Mouse (Mus musculus) embryonic facial prominence, embryonic 15.5 days (tissue): ENCODE data around the gene Pdcd11. TPM values are rescaled to one million over a fixed set of nuclear protein-coding genes. Genes with fewer than 3 reads are reported as not detected.

Experiments
- ATAC-seq: fragments of 200-750 bp; cut with Nextera tagmentation; 2 replicates; pipeline ENCODE4 v1.8.0; 2017; ENCODE audit warnings: low read depth, moderate TSS enrichment; ENCODE audit not compliant: insufficient number of reproducible peaks, low FRiP score, low TSS enrichment
- H3K27ac ChIP-seq: fragments of 300-500 bp; sonication (generic); replicated peaks from 2 replicates; pipeline ENCODE4 v1.5.1; 2015; ENCODE audit warnings: mild to moderate bottlenecking, inconsistent platforms
- H3K27me3 ChIP-seq: fragments of 300-500 bp; sonication (generic); 2 replicates; pipeline ENCODE4 v1.6.1; 2015; ENCODE audit warnings: inconsistent platforms
- H3K36me3 ChIP-seq: fragments of 300-500 bp; sonication (generic); 2 replicates; pipeline ENCODE4 v1.6.1; 2015; ENCODE audit warnings: mild to moderate bottlenecking, inconsistent platforms
- H3K4me1 ChIP-seq: fragments of 300-500 bp; sonication (generic); 2 replicates; pipeline ENCODE4 v1.6.1; 2015; ENCODE audit warnings: inconsistent platforms
- H3K4me2 ChIP-seq: fragments of 300-500 bp; sonication (generic); replicated peaks from 2 replicates; pipeline ENCODE4 v1.6.1; 2015; ENCODE audit warnings: mild to moderate bottlenecking, inconsistent platforms
- H3K4me3 ChIP-seq: fragments of 300-500 bp; sonication (generic); replicated peaks from 2 replicates; pipeline ENCODE4 v1.5.1; 2015; ENCODE audit warnings: mild to moderate bottlenecking, inconsistent platforms
- H3K9ac ChIP-seq: fragments of 300-500 bp; sonication (generic); 2 replicates; pipeline ENCODE4 v1.6.1; 2015; ENCODE audit warnings: inconsistent platforms
- H3K9me3 ChIP-seq: fragments of 300-500 bp; sonication (generic); replicated peaks from 2 replicates; pipeline ENCODE4 v1.6.1; 2016; ENCODE audit warnings: inconsistent platforms
- WGBS: fragments of 180-500 bp; shearing (Covaris S2); methylation state at CpG from one replicate; pipeline ENCODE4 v1.1.7; 2015; 5-methylcytosine and 5-hydroxymethylcytosine counted together
- polyA plus RNA-seq: library from polyadenylated mRNA; unstranded; fragments of >200 nt; fragmentation: Nextera tagmentation; extraction: Ambion mirVana; gene quantifications from 2 replicates; pipeline ENCODE4 v1.2.1, GENCODE M21; 2015

Pdcd11 gene
- polyA plus RNA-seq, 1 experiment from 2014 or later, result 8.3 TPM

DNA sequence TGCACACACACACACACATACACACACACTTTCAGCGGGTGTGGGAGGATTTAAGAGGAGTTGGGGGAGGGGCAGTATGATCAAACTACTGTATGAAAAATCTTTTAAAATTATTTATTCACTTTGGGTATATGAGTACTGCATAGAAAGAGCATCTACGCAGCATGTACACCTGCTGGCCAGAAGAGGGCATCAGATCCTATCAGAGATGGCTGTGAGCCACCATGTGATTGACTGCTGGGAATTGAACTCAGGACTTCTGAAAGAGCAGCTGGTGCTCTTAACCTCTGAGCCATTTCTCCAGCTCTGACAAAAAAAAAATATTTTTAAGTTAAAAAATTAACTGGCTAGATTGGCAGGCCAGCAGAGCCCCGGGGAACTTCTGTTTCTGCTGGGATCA is 83.9 kb downstream of the Pdcd11 start:
- Histone ChIP-seq H3K4me1 (peaks cover 10% of the 10 kb centered on the region), H3K4me2 (no peak overlapping the region), H3K27ac (no peak overlapping the region), H3K9me3 (no peaks in the 10 kb centered on the region), H3K27me3 (peaks cover 7% of the 10 kb centered on the region; the same call in 1 of the 2 replicates), H3K9ac (no peak overlapping the region), H3K36me3 (no peaks in the 10 kb centered on the region), H3K4me3 (no peak overlapping the region)
- WGBS, result 51% methylated on average over 3 of the region's 3 CpGs
- ATAC-seq, result no peak

DNA sequence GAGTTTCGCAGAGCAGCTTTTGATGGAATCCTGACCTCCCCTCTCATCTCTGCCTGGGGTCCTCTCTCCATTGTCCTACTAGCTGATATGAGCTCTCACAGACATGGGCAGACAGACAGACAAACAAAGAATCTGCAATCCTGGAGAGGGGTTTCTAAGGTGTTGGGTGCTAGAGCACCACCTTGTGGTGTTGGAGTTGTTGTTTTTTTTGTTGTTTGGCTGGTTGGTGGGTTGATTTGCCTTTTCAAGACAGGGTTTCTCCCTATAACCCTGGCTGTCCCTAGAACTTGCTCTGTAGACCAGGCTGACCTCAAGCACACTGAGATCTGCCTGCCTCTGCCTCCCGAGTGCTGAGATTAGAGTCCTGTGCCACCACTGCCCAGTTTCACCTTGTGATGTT is 84.9 kb downstream of the Pdcd11 start:
- Histone ChIP-seq H3K9ac (no peak overlapping the region), H3K27ac (no peak overlapping the region), H3K4me1 (peaks cover 13% of the 10 kb centered on the region), H3K9me3 (no peaks in the 10 kb centered on the region), H3K27me3 (peaks cover 15% of the 10 kb centered on the region; the same call in 1 of the 2 replicates), H3K4me2 (no peak overlapping the region), H3K4me3 (no peak overlapping the region), H3K36me3 (no peaks in the 10 kb centered on the region)
- no peak for ATAC-seq
- WGBS, result 69% methylated on average over 2 of the region's 2 CpGs

DNA sequence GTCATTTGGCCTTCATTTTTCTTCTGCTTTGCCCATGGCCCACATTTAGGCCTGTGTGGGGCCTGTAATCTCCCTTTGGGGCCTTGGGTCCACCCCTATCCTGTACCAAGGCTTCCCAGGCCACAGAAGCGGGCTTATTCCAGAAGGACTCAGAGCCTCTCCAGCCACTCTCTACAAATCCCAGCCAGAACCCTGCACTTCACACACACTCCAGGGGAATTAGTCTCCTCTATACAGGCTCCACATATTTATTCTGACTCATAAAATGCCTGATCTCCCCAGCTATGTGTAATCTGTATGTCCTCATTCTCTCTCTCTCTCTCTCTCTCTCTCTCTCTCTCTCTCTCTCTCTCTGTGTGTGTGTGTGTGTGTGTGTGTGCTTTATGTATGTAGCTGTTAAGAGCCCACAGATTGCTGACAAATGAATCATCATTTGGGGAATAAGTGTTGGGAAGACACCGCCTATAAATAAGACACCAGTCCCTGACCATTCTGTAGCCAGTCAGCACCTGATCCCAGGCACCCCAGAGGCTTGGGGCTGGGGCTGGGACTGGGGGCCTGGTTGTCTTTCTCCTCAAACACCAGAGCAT is 86.4 kb downstream of the Pdcd11 start:
- Histone ChIP-seq H3K27ac (no peak overlapping the region), H3K4me3 (no peak overlapping the region), H3K27me3 (peaks cover 20% of the 10 kb centered on the region; the same call in 1 of the 2 replicates)

DNA sequence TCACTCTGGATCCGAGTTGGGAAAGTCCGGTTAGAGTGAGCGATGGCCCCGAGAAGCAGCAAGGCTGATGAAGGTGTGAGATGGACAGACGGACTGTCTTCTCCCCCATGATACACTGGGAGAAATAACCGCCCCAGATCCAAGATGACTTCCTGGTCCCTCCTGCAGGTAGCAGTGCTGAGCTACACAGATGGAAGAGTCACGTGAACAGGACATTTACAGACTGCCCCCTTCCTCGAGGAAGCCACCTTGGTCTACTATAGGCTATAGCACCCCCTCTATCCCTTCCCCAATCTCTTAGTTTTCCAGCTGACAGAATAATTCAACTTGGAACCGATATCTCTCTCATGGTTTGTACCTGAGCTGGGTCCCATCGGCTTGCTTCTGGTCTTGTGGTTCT is 87.4 kb downstream of the Pdcd11 start:
- peak overlapping the region; percentile 93 for H3K4me2 ChIP-seq
- peaks cover 13% of the 10 kb centered on the region for H3K4me1 ChIP-seq
- H3K9ac ChIP-seq, result no peak overlapping the region
- peaks cover 18% of the 10 kb centered on the region; the same call in 1 of the 2 replicates for H3K27me3 ChIP-seq
- no peak overlapping the region for H3K27ac ChIP-seq
- H3K9me3 ChIP-seq, result no peaks in the 10 kb centered on the region
- peak overlapping the region; percentile 58 for H3K4me3 ChIP-seq
- H3K36me3 ChIP-seq, result no peaks in the 10 kb centered on the region
- ATAC-seq, result 0 out of 2 replicates have a peak, but pooled peaks have one; percentile 31
- WGBS, result 21% methylated on average over 10 of the region's 10 CpGs

More for the DNA sequence above, 86.4 kb downstream of the Pdcd11 start:
- Histone ChIP-seq H3K9ac (no peak overlapping the region), H3K9me3 (no peaks in the 10 kb centered on the region), H3K4me2 (no peak overlapping the region), H3K36me3 (no peaks in the 10 kb centered on the region), H3K4me1 (peaks cover 13% of the 10 kb centered on the region)
- WGBS, result 90% methylated on average over 2 of the region's 2 CpGs
- ATAC-seq, result no peak

DNA sequence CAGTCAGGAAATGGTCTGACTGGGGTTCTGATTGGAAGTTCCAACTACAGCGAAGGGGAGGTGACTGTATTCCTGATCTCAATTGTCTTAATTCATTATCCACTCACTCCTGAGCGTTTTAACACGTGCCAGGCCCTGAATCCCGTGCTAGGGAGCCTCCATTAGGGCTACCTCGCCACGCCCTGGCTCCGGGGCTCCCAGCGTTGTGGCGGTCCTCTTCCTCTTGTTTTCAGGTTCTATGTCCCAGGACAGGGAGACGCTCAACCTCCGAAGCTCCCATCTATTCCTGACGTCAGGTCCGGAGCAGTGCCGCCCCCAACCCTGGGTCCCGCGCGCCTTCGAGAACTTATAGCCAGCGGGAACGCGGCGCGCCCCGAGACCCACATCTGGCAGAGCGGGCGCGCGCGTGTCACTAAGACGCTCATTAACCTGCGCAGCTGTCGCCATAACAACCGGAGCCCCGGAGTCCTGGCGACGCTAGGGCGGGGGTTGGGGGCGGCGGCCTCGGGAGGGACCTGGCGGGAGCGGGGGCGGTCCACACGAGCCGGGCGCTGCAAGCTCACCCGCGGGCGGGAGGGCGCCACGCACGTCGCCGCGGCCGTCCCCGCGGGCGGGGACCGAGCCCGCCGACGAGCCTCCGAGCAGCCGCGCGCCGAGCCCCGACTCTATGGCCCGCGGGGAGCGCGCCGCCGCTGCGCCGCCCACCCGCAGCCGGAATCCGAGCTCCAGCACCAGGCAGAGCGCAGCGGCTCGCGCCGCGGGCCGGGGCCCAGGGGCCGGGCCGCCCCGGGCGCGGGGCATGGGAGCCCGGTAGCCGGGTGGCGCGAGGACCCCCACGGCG is 88.1 kb downstream of the Pdcd11 start, which contains the start of gene Neurl1a:
Gene Neurl1a (plus strand): TSS at position 390 of the 841 bp plus-strand sequence.
- Histone ChIP-seq H3K9me3 (no peaks in the 10 kb centered on the region), H3K9ac (peak within 1 kb of the TSS; percentile 31), H3K4me1 (peaks cover 13% of the 10 kb centered on the region), H3K36me3 (no peaks in the 10 kb centered on the region), H3K4me3 (peak within 1 kb of the TSS; percentile 58), H3K27me3 (peaks cover 17% of the 10 kb centered on the region; the same call in 1 of the 2 replicates), H3K4me2 (peak within 1 kb of the TSS; percentile 93), H3K27ac (peak within 1 kb of the TSS; percentile 60)
- under 1% methylated on average over 97 of the region's 98 CpGs for WGBS
- ATAC-seq, result peak; percentile 80

DNA sequence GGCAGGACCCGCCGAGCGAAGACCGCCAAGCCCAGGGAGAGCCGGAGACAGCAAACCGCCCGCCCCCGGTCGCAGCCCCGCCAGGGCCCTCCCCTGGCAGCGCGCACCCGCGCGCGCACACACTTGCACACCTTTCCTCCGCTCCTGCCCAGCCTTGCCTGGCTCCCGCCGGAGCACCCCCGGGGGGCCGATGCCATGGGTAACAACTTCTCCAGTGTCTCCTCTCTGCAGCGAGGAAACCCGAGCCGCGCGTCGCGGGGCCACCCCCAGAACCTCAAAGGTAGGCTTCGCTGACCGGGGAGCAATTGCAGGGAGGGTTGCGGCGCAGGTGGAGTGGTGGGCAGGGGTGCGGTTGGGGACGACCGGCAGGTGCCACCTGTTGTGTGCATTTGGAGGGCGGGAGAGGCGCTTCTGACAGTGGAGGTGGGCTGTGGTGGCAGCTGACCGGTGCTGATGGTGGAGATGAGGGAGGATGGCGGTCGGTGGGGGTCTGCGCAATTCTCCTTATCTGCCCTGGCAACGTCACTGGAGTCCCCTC is 88.8 kb downstream of the Pdcd11 start:
- peak overlapping the region; percentile 93 for H3K4me2 ChIP-seq
- peak overlapping the region; percentile 58 for H3K4me3 ChIP-seq
- H3K9me3 ChIP-seq, result no peaks in the 10 kb centered on the region
- peak overlapping the region; percentile 31 for H3K9ac ChIP-seq
- under 1% methylated on average over 42 of the region's 42 CpGs for WGBS
- peaks cover 13% of the 10 kb centered on the region for H3K4me1 ChIP-seq
- H3K36me3 ChIP-seq, result no peaks in the 10 kb centered on the region
- peak overlapping the region; percentile 60; the same call in 1 of the 2 replicates for H3K27ac ChIP-seq
- ATAC-seq, result peak; percentile 40
- peaks cover 17% of the 10 kb centered on the region; the same call in 1 of the 2 replicates for H3K27me3 ChIP-seq

DNA sequence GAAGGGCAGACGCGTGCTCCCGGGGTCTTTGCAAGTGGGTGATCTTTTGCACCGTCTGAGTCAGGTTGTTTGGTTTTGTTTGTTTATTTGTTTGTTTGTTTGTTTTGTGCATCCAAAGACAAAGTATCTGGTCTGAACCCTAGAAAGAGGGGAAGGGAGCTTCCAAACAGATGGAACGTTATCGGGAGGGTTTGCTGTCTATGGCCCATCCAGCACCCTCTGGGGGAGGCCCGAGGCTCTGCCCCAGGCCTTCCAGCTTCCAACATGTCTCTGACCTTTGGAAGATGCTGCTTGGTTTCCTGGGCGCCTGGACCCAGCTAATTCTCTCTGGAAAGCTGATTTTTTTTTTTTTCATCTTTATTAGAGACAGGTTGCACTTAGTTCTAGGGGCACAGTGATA is 89.4 kb downstream of the Pdcd11 start:
- no peak for ATAC-seq
- Histone ChIP-seq H3K27me3 (peaks cover 17% of the 10 kb centered on the region; the same call in 1 of the 2 replicates), H3K9ac (no peak overlapping the region), H3K4me1 (peaks cover 13% of the 10 kb centered on the region), H3K4me2 (peak overlapping the region; percentile 93), H3K4me3 (peak overlapping the region; percentile 58), H3K27ac (no peak overlapping the region), H3K36me3 (no peaks in the 10 kb centered on the region), H3K9me3 (no peaks in the 10 kb centered on the region)
- WGBS, result 22% methylated on average over 8 of the region's 8 CpGs

Other genes with a start within 250 kb of the Pdcd11 start
- 5.9 and 7.6 TPM in 2 replicates for gene Ina, start 76.1 kb upstream of the Pdcd11 start, polyA plus RNA-seq
- 64.9 and 73.4 TPM in 2 replicates for gene Nt5c2, start 75.6 kb upstream of the Pdcd11 start, polyA plus RNA-seq
- 17.4 and 17.8 TPM in 2 replicates for gene Pcgf6, start 39.9 kb upstream of the Pdcd11 start, polyA plus RNA-seq
- gene Taf5, start 23.0 kb upstream of the Pdcd11 start, polyA plus RNA-seq, result 4.8 TPM in 2 replicates
- 1,091 and 1,212 TPM in 2 replicates for gene Usmg5, start 121 bp upstream of the Pdcd11 start, polyA plus RNA-seq
- 11.9 and 13.4 TPM in 2 replicates for gene Calhm2, start 47.5 kb downstream of the Pdcd11 start, polyA plus RNA-seq
- not detected in 2 replicates for gene Calhm1, start 53.5 kb downstream of the Pdcd11 start, polyA plus RNA-seq
- gene Calhm3, start 67.0 kb downstream of the Pdcd11 start, polyA plus RNA-seq, result not detected in 2 replicates
- 8.0 and 9.0 TPM in 2 replicates for gene Neurl1a, start 88.1 kb downstream of the Pdcd11 start, polyA plus RNA-seq